Mouse (Mus musculus) liver, embryonic 14.5 days (tissue): ENCODE measurements around the gene Rnh1. TPM values are rescaled to one million over a fixed set of nuclear protein-coding genes. Genes with fewer than 3 reads are reported as not detected.

Source experiments
- ATAC-seq: fragments of 200-750 bp; cut with Nextera tagmentation; 2 replicates; pipeline ENCODE4 v1.8.0; 2017; ENCODE audit warnings: moderate number of reproducible peaks, mild to moderate bottlenecking, moderate library complexity; ENCODE audit not compliant: insufficient read depth
- DNase-seq, 3 experiments: peaks; one replicate each; pipeline ENCODE4 v3.0.0-alpha.2; 2012 to 2013; ENCODE audit warnings: low read depth in 3 of 3, low spot score in 3 of 3
- H3K27ac ChIP-seq: fragments of 300-500 bp; sonication (generic); 2 replicates; pipeline ENCODE4 v1.5.1; 2014; ENCODE audit warnings: moderate library complexity, mild to moderate bottlenecking, control low read depth, inconsistent platforms
- H3K27me3 ChIP-seq: fragments of 300-500 bp; sonication (generic); 2 replicates; pipeline ENCODE4 v1.6.1; 2014; ENCODE audit warnings: mild to moderate bottlenecking, low read length, moderate library complexity; ENCODE audit not compliant: control insufficient read depth, insufficient read depth
- H3K36me3 ChIP-seq: fragments of 300-500 bp; sonication (generic); replicated peaks from 2 replicates; pipeline ENCODE4 v1.6.1; 2014; ENCODE audit warnings: low read depth; ENCODE audit not compliant: control insufficient read depth, insufficient read depth
- H3K4me1 ChIP-seq, 2 experiments: fragments of 200-500 bp in 1 of 2; fragments of 300-500 bp in 1 of 2; sonication (generic) in 1 of 2; replicated peaks; 2 replicates each; pipeline ENCODE4 v1.6.1; 2012 to 2014; ENCODE audit warnings: antibody characterized with exemption in 1 of 2, inconsistent platforms in 1 of 2, low read length in 1 of 2; ENCODE audit not compliant: control insufficient read depth in 2 of 2, insufficient read depth in 2 of 2
- H3K4me2 ChIP-seq: fragments of 300-500 bp; sonication (generic); 2 replicates; pipeline ENCODE4 v1.6.1; 2014; ENCODE audit warnings: low read depth, mild to moderate bottlenecking, control low read depth, moderate library complexity
- H3K4me3 ChIP-seq, 2 experiments: fragments of 200-500 bp in 1 of 2; fragments of 300-500 bp in 1 of 2; sonication (generic) in 1 of 2; 2 replicates each; pipeline ENCODE4 v1.5.1; 2012 to 2014; ENCODE audit warnings: low read depth in 2 of 2, low read length in 2 of 2, mild to moderate bottlenecking in 2 of 2, control low read depth in 1 of 2, inconsistent platforms in 1 of 2, moderate library complexity in 1 of 2; ENCODE audit not compliant: insufficient read depth in 1 of 2
- H3K9ac ChIP-seq: fragments of 300-500 bp; sonication (generic); replicated peaks from 2 replicates; pipeline ENCODE4 v1.6.1; 2014; ENCODE audit warnings: mild to moderate bottlenecking, control low read depth, moderate library complexity
- H3K9me3 ChIP-seq: fragments of 300-500 bp; sonication (generic); 2 replicates; pipeline ENCODE4 v1.6.1; 2016; ENCODE audit warnings: low read length, mixed read lengths; ENCODE audit not compliant: control insufficient read depth
- CTCF ChIP-seq: IDR thresholded peaks from 2 replicates; pipeline ENCODE4 v1.5.1; 2016; ENCODE audit warnings: antibody characterized with exemption, low read depth, control low read depth
- EP300 ChIP-seq: IDR thresholded peaks from 2 replicates; pipeline ENCODE4 v1.6.1; 2016; ENCODE audit warnings: antibody characterized with exemption, low read depth
- WGBS: fragments of 180-500 bp; shearing (Covaris S2); extraction: QIAGEN DNeasy Blood & Tissue Kit; methylation state at CpG from one replicate; pipeline ENCODE4 v1.1.7; 2014; ENCODE audit not compliant: insufficient replicate concordance; 5-methylcytosine and 5-hydroxymethylcytosine counted together
- polyA plus RNA-seq, 2 experiments: library from polyadenylated mRNA; depleted of rRNA in 1 of 2; stranded (reverse) in 1 of 2; unstranded in 1 of 2; fragments of >200 nt; fragmentation: Nextera tagmentation in 1 of 2; extraction: Ambion mirVana in 1 of 2; gene quantifications; 2 replicates each; pipeline versions ENCODE4 v1.2.1 to v1.2.3; 2012 to 2014

Rnh1 gene
- polyA plus RNA-seq, 2 experiments = 26.5 to 54.6 TPM

DNA sequence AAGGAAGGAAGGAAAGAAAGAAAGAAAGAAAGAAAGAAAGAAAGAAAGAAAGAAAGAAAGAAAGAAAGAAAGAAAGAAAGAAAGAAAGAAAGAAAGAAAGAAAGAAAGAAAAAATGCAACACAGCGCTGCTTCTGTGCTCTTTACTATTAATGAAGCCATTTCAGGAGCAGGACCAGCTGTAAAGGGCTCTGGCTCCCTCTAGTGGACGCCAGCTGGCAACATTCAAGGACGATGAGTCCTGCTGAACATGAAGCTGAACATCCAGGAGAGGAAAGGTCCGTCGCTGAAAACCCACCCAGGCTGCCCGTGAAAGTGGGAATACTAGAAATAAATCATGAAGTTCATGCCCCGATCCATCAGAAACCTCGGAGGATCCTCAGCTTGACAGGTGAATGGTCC is 3.5 kb upstream of the Rnh1 start:
- no peak for TF ChIP-seq EP300
- peak; percentile 97 for TF ChIP-seq CTCF
- ATAC-seq (no peak), DNase-seq (peak; percentile 74 to 79 (median 76))
- H3K9ac ChIP-seq = no peak overlapping the region
- WGBS = 3% methylated on average over 8 of the region's 8 CpGs
- H3K4me3 ChIP-seq = no peak overlapping the region
- H3K36me3 ChIP-seq = no peaks in the 10 kb centered on the region
- H3K4me2 ChIP-seq = no peak overlapping the region
- no peak overlapping the region for H3K27ac ChIP-seq
- H3K9me3 ChIP-seq = no peaks in the 10 kb centered on the region
- no peaks in the 10 kb centered on the region for H3K27me3 ChIP-seq
- peaks cover 10 to 11% of the 10 kb centered on the region in 2 experiments for H3K4me1 ChIP-seq

DNA sequence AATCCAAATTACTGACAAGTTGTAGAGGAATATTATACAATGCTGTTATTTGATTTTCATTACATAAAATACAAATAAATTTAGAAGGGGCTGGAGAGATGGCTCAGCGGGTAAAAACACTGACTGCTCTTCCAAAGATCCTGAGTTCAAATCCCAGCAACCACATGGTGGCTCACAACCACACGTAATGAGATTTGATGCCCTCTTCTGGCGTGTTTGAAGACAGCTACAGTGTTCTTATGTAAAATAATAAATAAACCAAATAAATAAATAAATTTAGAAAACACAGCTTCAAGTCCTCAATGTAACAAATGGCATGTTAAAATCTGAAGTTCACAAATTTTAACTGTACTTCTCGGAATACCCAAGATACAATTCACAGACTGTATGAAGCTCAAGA is 2.4 kb upstream of the Rnh1 start:
- ATAC-seq = no peak
- Histone ChIP-seq H3K36me3 (no peaks in the 10 kb centered on the region), H3K4me3 (no peak overlapping the region), H3K4me2 (no peak overlapping the region), H3K9ac (no peak overlapping the region), H3K27ac (no peak overlapping the region), H3K4me1 (peaks cover 19 to 20% of the 10 kb centered on the region in 2 experiments), H3K27me3 (no peaks in the 10 kb centered on the region), H3K9me3 (no peaks in the 10 kb centered on the region)
- TF ChIP-seq CTCF (peak; percentile 14; the same call in 1 of the 2 replicates), EP300 (no peak)
- no peak for DNase-seq
- 73% methylated on average over 4 of the region's 4 CpGs for WGBS

GRCm38 (mm10) chr7:141173323-141173850 is 730 bp upstream of the Rnh1 start:
- peak overlapping the region; percentile 16; the same call in 1 of the 2 replicates for H3K27ac ChIP-seq
- H3K4me1 ChIP-seq = peaks cover 33% of the 10 kb centered on the region in 2 experiments
- H3K4me3 ChIP-seq = peak overlapping the region in 1 of 2 experiments; percentile 58; a peak in 2 of 4 replicates
- no peaks in the 10 kb centered on the region for H3K27me3 ChIP-seq
- H3K36me3 ChIP-seq = no peaks in the 10 kb centered on the region
- WGBS = 76% methylated on average over 5 of the region's 5 CpGs
- no peak for DNase-seq
- peak overlapping the region; percentile 79 for H3K4me2 ChIP-seq
- TF ChIP-seq EP300 (no peak), CTCF (no peak)
- no peaks in the 10 kb centered on the region for H3K9me3 ChIP-seq
- no peak overlapping the region; the same call in 1 of the 2 replicates for H3K9ac ChIP-seq
- no peak for ATAC-seq

- Histone ChIP-seq H3K4me2 (no peak overlapping the region), H3K9me3 (no peaks in the 10 kb centered on the region), H3K4me1 (peaks cover 40 to 46% of the 10 kb centered on the region in 2 experiments), H3K27ac (no peak overlapping the region; the same call in none of the 2 replicates), H3K36me3 (no peaks in the 10 kb centered on the region), H3K9ac (no peak overlapping the region), H3K4me3 (no peak overlapping the region), H3K27me3 (no peaks in the 10 kb centered on the region)
- no peak for DNase-seq
- TF ChIP-seq CTCF (no peak), EP300 (no peak)
- ATAC-seq = no peak
These were observed 2.8 kb downstream of the Rnh1 start for GRCm38 (mm10) chr7:141169866-141170265.

- Histone ChIP-seq H3K27ac (no peak overlapping the region), H3K27me3 (no peaks in the 10 kb centered on the region), H3K4me3 (no peak overlapping the region), H3K4me2 (peak overlapping the region; percentile 82), H3K4me1 (peaks cover 40 to 46% of the 10 kb centered on the region in 2 experiments), H3K9me3 (no peaks in the 10 kb centered on the region), H3K36me3 (no peaks in the 10 kb centered on the region), H3K9ac (no peak overlapping the region)
- ATAC-seq = no peak
- TF ChIP-seq EP300 (no peak), CTCF (no peak)
- 91% methylated on average over 1 of the region's 1 CpGs for WGBS
- no peak for DNase-seq
These were observed 3.4 kb downstream of the Rnh1 start for GRCm38 (mm10) chr7:141169300-141169699.
